Mouse (Mus musculus) midbrain, embryonic 15.5 days (tissue): ENCODE results near the gene Tbx2. TPM values are rescaled to one million over a fixed set of nuclear protein-coding genes. Genes with fewer than 3 reads are reported as not detected.

ENCODE experiments used
- polyA plus RNA-seq: library from polyadenylated mRNA; unstranded; fragments of >200 nt; fragmentation: Nextera tagmentation; extraction: Ambion mirVana; gene quantifications from 2 replicates; pipeline ENCODE4 v1.2.1, GENCODE M21; 2015

The Tbx2 gene
- polyA plus RNA-seq, 1 experiment from 2014 or later = 1.0 TPM

Other genes starting within 250 kb of the Tbx2 start
- gene Gm11444, start 17.8 kb downstream of the Tbx2 start, polyA plus RNA-seq = not detected in 2 replicates
- gene Tbx4, start 53.9 kb downstream of the Tbx2 start, polyA plus RNA-seq = 0.34 and 0.46 TPM in 2 replicates